Mouse (Mus musculus) MEL (cell line): ENCODE measurements around the gene Aunip. TPM values are rescaled to one million over a fixed set of nuclear protein-coding genes. Genes with fewer than 3 reads are reported as not detected.
A peak's percentile ranks its signal among the peaks of the same experiment; 100 is the strongest.

Experiments
- DNase-seq: peaks from one replicate; pipeline ENCODE4 v3.0.0; 2011; ENCODE audit warnings: low read depth, low spot score
- H3K27ac ChIP-seq: 2 replicates; pipeline ENCODE4 v1.5.1; 2012; ENCODE audit warnings: low read depth, mild to moderate bottlenecking, control low read depth, low read length, moderate library complexity; ENCODE audit not compliant: control insufficient read depth
- H3K27me3 ChIP-seq, 2 experiments: fragments of 150-350 bp in 1 of 2; sonication (generic) in 1 of 2; 2 replicates each; pipeline ENCODE4 v1.6.1; 2012; ENCODE audit warnings: low read length in 2 of 2, mild to moderate bottlenecking in 2 of 2, improper control_type of control experiment in 1 of 2, moderate library complexity in 1 of 2; ENCODE audit not compliant: insufficient read depth in 2 of 2, control insufficient read depth in 1 of 2
- H3K36me3 ChIP-seq, 2 experiments: 2 replicates each; pipeline ENCODE4 v1.6.1; 2012 to 2014; ENCODE audit warnings: low read length in 2 of 2, improper control_type of control experiment in 1 of 2, inconsistent platforms in 1 of 2, mild to moderate bottlenecking in 1 of 2; ENCODE audit not compliant: insufficient read depth in 2 of 2, control insufficient read depth in 1 of 2
- H3K4me1 ChIP-seq, 2 experiments: fragments of 150-350 bp in 1 of 2; sonication (generic) in 1 of 2; 2 replicates each; pipeline ENCODE4 v1.6.1; 2012; ENCODE audit warnings: low read length in 2 of 2, improper control_type of control experiment in 1 of 2, mild to moderate bottlenecking in 1 of 2; ENCODE audit not compliant: insufficient read depth in 2 of 2, control insufficient read depth in 1 of 2
- H3K4me3 ChIP-seq, 2 experiments: fragments of 150-350 bp in 1 of 2; sonication (generic) in 1 of 2; 2 replicates each; pipeline ENCODE4 v1.5.1; 2012; ENCODE audit warnings: low read depth in 2 of 2, low read length in 2 of 2, mild to moderate bottlenecking in 2 of 2, moderate library complexity in 2 of 2, control low read depth in 1 of 2, improper control_type of control experiment in 1 of 2; ENCODE audit not compliant: control insufficient read depth in 1 of 2, insufficient read depth in 1 of 2
- H3K79me2 ChIP-seq: 2 replicates; pipeline ENCODE4 v1.6.1; 2012; ENCODE audit warnings: mild to moderate bottlenecking, low read length, moderate library complexity; ENCODE audit not compliant: control insufficient read depth, poor library complexity, insufficient read depth
- H3K9ac ChIP-seq: 2 replicates; pipeline ENCODE4 v1.6.1; 2012; ENCODE audit warnings: low read depth, mild to moderate bottlenecking, control low read depth, low read length, moderate library complexity; ENCODE audit not compliant: control insufficient read depth, poor library complexity, severe bottlenecking
- H3K9me3 ChIP-seq: fragments of 150-350 bp; sonication (generic); replicated peaks from 2 replicates; pipeline ENCODE4 v1.6.1; 2012; ENCODE audit warnings: mild to moderate bottlenecking, low read length, improper control_type of control experiment, moderate library complexity; ENCODE audit not compliant: insufficient read depth
- CHD2 ChIP-seq: IDR thresholded peaks from 2 replicates; pipeline ENCODE4 v1.6.1; 2011; ENCODE audit warnings: low read length, improper control_type of control experiment
- CTCF ChIP-seq, 3 experiments: IDR thresholded peaks in 2 of 3; conservative IDR thresholded peaks in 1 of 3; 2 replicates each; pipeline ENCODE4 v1.5.1; 2011 to 2012; ENCODE audit warnings: low read length in 3 of 3, low read depth in 2 of 3, mild to moderate bottlenecking in 2 of 3, improper control_type of control experiment in 1 of 3, inconsistent platforms in 1 of 3, mixed read lengths in 1 of 3, moderate library complexity in 1 of 3; ENCODE audit not compliant: control insufficient read depth in 1 of 3, insufficient read depth in 1 of 3, poor library complexity in 1 of 3, severe bottlenecking in 1 of 3
- E2F4 ChIP-seq: IDR thresholded peaks from 2 replicates; pipeline ENCODE4 v1.6.1; 2011; ENCODE audit warnings: low read depth, low read length, improper control_type of control experiment, borderline replicate concordance
- EP300 ChIP-seq, 2 experiments: IDR thresholded peaks; 2 replicates each; pipeline ENCODE4 v1.6.1; 2011; ENCODE audit warnings: improper control_type of control experiment in 2 of 2, low read length in 2 of 2, low read depth in 1 of 2, mild to moderate bottlenecking in 1 of 2
- ETS1 ChIP-seq: IDR thresholded peaks from 2 replicates; pipeline ENCODE4 v1.6.1; 2012; ENCODE audit warnings: low read depth, mild to moderate bottlenecking, inconsistent platforms, low read length, improper control_type of control experiment, moderate library complexity
- GABPA ChIP-seq: IDR thresholded peaks from 2 replicates; pipeline ENCODE4 v1.6.1; 2012; ENCODE audit warnings: low read depth, mild to moderate bottlenecking, inconsistent platforms, low read length, improper control_type of control experiment, moderate library complexity
- HCFC1 ChIP-seq: IDR thresholded peaks from 2 replicates; pipeline ENCODE4 v1.6.1; 2012; ENCODE audit warnings: low read depth, mild to moderate bottlenecking, inconsistent platforms, low read length, improper control_type of control experiment, moderate library complexity
- JUND ChIP-seq: IDR thresholded peaks from 2 replicates; pipeline ENCODE4 v1.6.1; 2011; ENCODE audit warnings: low read depth, mild to moderate bottlenecking, improper control_type of control experiment, low read length
- MAFK ChIP-seq: IDR thresholded peaks from 2 replicates; pipeline ENCODE4 v1.6.1; 2011; ENCODE audit warnings: low read depth, mild to moderate bottlenecking, low read length, improper control_type of control experiment, borderline replicate concordance
- MAX ChIP-seq: IDR thresholded peaks from 2 replicates; pipeline ENCODE4 v1.6.1; 2011; ENCODE audit warnings: low read length, improper control_type of control experiment
- MAZ ChIP-seq: IDR thresholded peaks from 2 replicates; pipeline ENCODE4 v1.6.1; 2012; ENCODE audit warnings: low read depth, mild to moderate bottlenecking, inconsistent platforms, low read length, improper control_type of control experiment
- MXI1 ChIP-seq: IDR thresholded peaks from 2 replicates; pipeline ENCODE4 v1.6.1; 2011; ENCODE audit warnings: mild to moderate bottlenecking, low read depth, low read length, improper control_type of control experiment
- MYB ChIP-seq: IDR thresholded peaks from 2 replicates; pipeline ENCODE4 v1.6.1; 2011; ENCODE audit warnings: mild to moderate bottlenecking, low read depth, low read length, improper control_type of control experiment
- MYC ChIP-seq: IDR thresholded peaks from 2 replicates; pipeline ENCODE4 v1.6.1; 2011; ENCODE audit warnings: low read depth, mild to moderate bottlenecking, low read length, improper control_type of control experiment, moderate library complexity
- NELFE ChIP-seq: IDR thresholded peaks from 2 replicates; pipeline ENCODE4 v1.6.1; 2011; ENCODE audit warnings: low read depth, low read length, improper control_type of control experiment
- POLR2A ChIP-seq, 2 experiments: IDR thresholded peaks; 2 replicates each; pipeline ENCODE4 v1.6.1; 2011 to 2012; ENCODE audit warnings: low read length in 2 of 2, mild to moderate bottlenecking in 2 of 2, control low read depth in 1 of 2, improper control_type of control experiment in 1 of 2, low read depth in 1 of 2, moderate library complexity in 1 of 2; ENCODE audit not compliant: control insufficient read depth in 1 of 2, insufficient read depth in 1 of 2, poor library complexity in 1 of 2
- POLR2AphosphoS2 ChIP-seq: IDR thresholded peaks from 2 replicates; pipeline ENCODE4 v1.6.1; 2011; ENCODE audit warnings: low read length, improper control_type of control experiment
- POLR2AphosphoS5 ChIP-seq: IDR thresholded peaks from 2 replicates; pipeline ENCODE4 v1.6.1; 2012; ENCODE audit warnings: low read depth, borderline replicate concordance, mild to moderate bottlenecking, inconsistent platforms, low read length, moderate library complexity, mixed read lengths
- RAD21 ChIP-seq: IDR thresholded peaks from 2 replicates; pipeline ENCODE4 v1.6.1; 2011; ENCODE audit warnings: mild to moderate bottlenecking, low read depth, low read length, improper control_type of control experiment
- RCOR1 ChIP-seq: IDR thresholded peaks from 2 replicates; pipeline ENCODE4 v1.6.1; 2012; ENCODE audit warnings: low read depth, mild to moderate bottlenecking, inconsistent platforms, low read length, improper control_type of control experiment
- SIN3A ChIP-seq: IDR thresholded peaks from 2 replicates; pipeline ENCODE4 v1.6.1; 2012; ENCODE audit warnings: low read length, improper control_type of control experiment, inconsistent platforms
- TBP ChIP-seq: IDR thresholded peaks from 2 replicates; pipeline ENCODE4 v1.8.0; 2011; ENCODE audit warnings: low read depth, low read length, improper control_type of control experiment
- TCF12 ChIP-seq: IDR thresholded peaks from 2 replicates; pipeline ENCODE4 v1.6.1; 2014; ENCODE audit warnings: low read depth, mild to moderate bottlenecking, inconsistent platforms, low read length, improper control_type of control experiment, moderate library complexity
- UBTF ChIP-seq: IDR thresholded peaks from 2 replicates; pipeline ENCODE4 v1.6.1; 2012; ENCODE audit warnings: low read depth, mild to moderate bottlenecking, inconsistent platforms, low read length, improper control_type of control experiment, moderate library complexity, borderline replicate concordance; ENCODE audit not compliant: insufficient read depth
- USF1 ChIP-seq: IDR thresholded peaks from 2 replicates; pipeline ENCODE4 v1.6.1; 2014; ENCODE audit warnings: low read depth, mild to moderate bottlenecking, inconsistent platforms, low read length, improper control_type of control experiment, moderate library complexity
- USF2 ChIP-seq, 2 experiments: IDR thresholded peaks; 2 replicates each; pipeline ENCODE4 v1.6.1; 2011 to 2012; ENCODE audit warnings: improper control_type of control experiment in 2 of 2, low read length in 2 of 2, borderline replicate concordance in 1 of 2, inconsistent platforms in 1 of 2, low read depth in 1 of 2, mild to moderate bottlenecking in 1 of 2; ENCODE audit not compliant: insufficient read depth in 1 of 2
- ZC3H11A ChIP-seq: IDR thresholded peaks from 2 replicates; pipeline ENCODE4 v1.6.1; 2012; ENCODE audit warnings: low read depth, mild to moderate bottlenecking, inconsistent platforms, low read length, improper control_type of control experiment
- ZKSCAN1 ChIP-seq: IDR thresholded peaks from 2 replicates; pipeline ENCODE4 v1.6.1; 2012; ENCODE audit warnings: low read depth, mild to moderate bottlenecking, inconsistent platforms, low read length, improper control_type of control experiment, moderate library complexity
- ZMIZ1 ChIP-seq: IDR thresholded peaks from 2 replicates; pipeline ENCODE4 v1.6.1; 2012; ENCODE audit warnings: low read depth, mild to moderate bottlenecking, inconsistent platforms, low read length, improper control_type of control experiment, moderate library complexity
- ZNF384 ChIP-seq: IDR thresholded peaks from 2 replicates; pipeline ENCODE4 v1.6.1; 2012; ENCODE audit warnings: low read depth, mild to moderate bottlenecking, inconsistent platforms, low read length, improper control_type of control experiment
- polyA plus RNA-seq, 2 experiments: library from polyadenylated mRNA; stranded (reverse) in 1 of 2; unstranded in 1 of 2; fragments of >175 nt in 1 of 2; fragments of >200 nt in 1 of 2; gene quantifications; 2 replicates each; pipeline versions ENCODE4 v1.2.1 to v1.2.4; 2012; ENCODE audit warnings: low replicate concordance in 2 of 2, low read depth in 1 of 2; ENCODE audit not compliant: insufficient read length in 2 of 2, insufficient read depth in 1 of 2, missing spikeins in 1 of 2
- total RNA-seq: library from RNA; depleted of rRNA; stranded (reverse); fragments of 300-350 nt; gene quantifications from 2 replicates; pipeline ENCODE4 v1.2.3, GENCODE M21; 2012

The Aunip gene
- total and polyA plus RNA-seq, 3 experiments, result 14.9 to 20.6 TPM; not detected in 1

DNA sequence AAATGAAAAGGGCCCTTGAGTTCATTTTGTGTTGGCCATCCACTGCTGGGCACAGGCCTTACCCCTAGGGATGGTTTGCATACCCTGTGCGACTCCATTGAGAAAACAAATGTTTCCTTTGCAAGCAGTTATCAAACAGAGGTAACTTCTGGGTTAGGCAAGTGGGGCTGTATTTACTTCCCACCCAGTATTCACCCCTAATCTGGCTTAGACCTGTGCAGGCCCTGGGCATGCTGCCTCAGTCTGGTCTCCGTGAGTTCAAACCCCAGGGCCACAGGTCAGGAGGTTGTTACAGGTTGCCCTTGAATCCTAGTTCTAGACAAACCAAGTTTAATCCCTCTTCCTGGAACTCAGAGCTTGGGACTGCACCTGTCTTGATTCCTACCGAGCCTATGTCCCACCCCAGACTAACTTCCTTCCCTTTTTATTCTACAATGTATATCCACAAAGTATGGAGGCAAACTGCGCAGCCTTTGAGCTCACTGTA lies 5.5 kb upstream of the Aunip start (continued):
- TF ChIP-seq USF2 (IDR thresholded peaks at IDR 0.05; ENCODE audit: borderline replicate concordance in 1 of 2, insufficient read depth in 1 of 2, low read depth in 1 of 2, low read length in 2 of 2) (no peak), JUND (no peak), ZC3H11A (0 out of 2 replicates have a peak, but pooled peaks have one; percentile 2), ZNF384 (no peak), SIN3A (no peak), CHD2 (no peak), POLR2A (IDR thresholded peaks at IDR 0.05; ENCODE audit: control insufficient read depth in 1 of 2, insufficient read depth in 1 of 2, low read depth in 1 of 2, low read length in 2 of 2, poor library complexity in 1 of 2) (no peak), RAD21 (no peak), POLR2AphosphoS5 (no peak), RCOR1 (0 out of 2 replicates have a peak, but pooled peaks have one; percentile 38), CTCF (IDR thresholded peaks at IDR 0.05 in 2 of 3, conservative IDR thresholded peaks at IDR 0.05 in 1 of 3; ENCODE audit: control insufficient read depth in 1 of 3, insufficient read depth in 1 of 3, low read depth in 2 of 3, low read length in 3 of 3, poor library complexity in 1 of 3, severe bottlenecking in 1 of 3) (no peak), MYB (no peak), GABPA (no peak)

DNA sequence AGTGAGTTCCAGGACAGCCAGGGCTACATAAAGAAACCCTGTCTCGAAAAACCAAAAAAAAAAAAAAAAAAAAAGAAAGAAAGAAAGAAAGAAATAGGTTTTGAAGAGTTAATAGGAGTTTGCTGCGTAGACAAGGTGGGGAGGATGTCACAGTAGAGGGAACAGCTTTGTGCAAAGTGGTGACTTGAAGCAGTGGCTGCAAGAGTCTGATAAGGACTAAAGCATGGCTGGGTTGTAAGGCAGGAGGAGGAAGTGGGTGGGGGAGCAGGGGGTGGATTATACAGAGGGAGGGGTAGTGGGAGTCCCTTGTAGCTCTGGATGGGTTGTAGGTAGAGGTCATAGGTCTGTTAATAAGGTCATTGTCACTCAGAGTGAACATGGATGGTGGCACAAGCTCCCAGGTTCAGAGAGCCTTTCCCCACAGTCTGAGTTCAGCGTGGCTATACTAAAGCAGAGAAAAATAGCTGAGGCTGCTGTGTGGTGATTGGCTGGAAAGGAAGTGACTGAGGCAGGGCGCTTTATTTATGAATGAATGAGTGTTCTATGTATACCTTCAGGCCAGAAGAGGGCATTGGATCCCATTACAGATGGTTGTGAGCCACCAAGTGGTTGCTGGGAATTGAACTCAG lies 4.7 kb upstream of the Aunip start:
- H3K36me3 ChIP-seq, result peaks cover 0 to 10% of the 10 kb centered on the region in 2 experiments; a peak in 2 of 4 replicates
- H3K27ac ChIP-seq, result peak overlapping the region; percentile 81
- peak; percentile 95 for DNase-seq
- TF ChIP-seq JUND (0 out of 2 replicates have a peak, but pooled peaks have one; percentile 34), SIN3A (peak; percentile 88), TBP (no peak), MAX (0 out of 2 replicates have a peak, but pooled peaks have one; percentile 4), NELFE (no peak), MAZ (peak; percentile 98), TCF12 (peak; percentile 97), UBTF (no peak), MXI1 (peak; percentile 62; the same call in 1 of the 2 replicates), RCOR1 (peak; percentile 97), POLR2A (IDR thresholded peaks at IDR 0.05; ENCODE audit: control insufficient read depth in 1 of 2, insufficient read depth in 1 of 2, low read depth in 1 of 2, low read length in 2 of 2, poor library complexity in 1 of 2) (no peak), USF2 (IDR thresholded peaks at IDR 0.05; ENCODE audit: borderline replicate concordance in 1 of 2, insufficient read depth in 1 of 2, low read depth in 1 of 2, low read length in 2 of 2) (no peak), HCFC1 (peak; percentile 34; the same call in 1 of the 2 replicates), MAFK (peak; percentile 52; the same call in 1 of the 2 replicates), CTCF (IDR thresholded peaks at IDR 0.05 in 2 of 3, conservative IDR thresholded peaks at IDR 0.05 in 1 of 3; ENCODE audit: control insufficient read depth in 1 of 3, insufficient read depth in 1 of 3, low read depth in 2 of 3, low read length in 3 of 3, poor library complexity in 1 of 3, severe bottlenecking in 1 of 3) (peak in 1 of 3 experiments; percentile 25; a peak in 2 of 6 replicates), RAD21 (no peak; the same call in 1 of the 2 replicates), GABPA (no peak), ZKSCAN1 (no peak), ZNF384 (peak; percentile 91), POLR2AphosphoS2 (no peak), USF1 (no peak), MYB (no peak), ZMIZ1 (no peak), ETS1 (peak; percentile 81), MYC (0 out of 2 replicates have a peak, but pooled peaks have one; percentile 15), EP300 (IDR thresholded peaks at IDR 0.05; ENCODE audit: low read depth in 1 of 2, low read length in 2 of 2) (peak; percentile 90 to 93), E2F4 (no peak)

More for the DNA sequence above, 4.7 kb upstream of the Aunip start:
- Histone ChIP-seq H3K79me2 (peaks cover 2% of the 10 kb centered on the region), H3K4me1 (peaks cover 5 to 24% of the 10 kb centered on the region in 2 experiments), H3K9me3 (no peaks in the 10 kb centered on the region), H3K27me3 (no peaks in the 10 kb centered on the region), H3K4me3 (no peak overlapping the region), H3K9ac (no peak overlapping the region)
